Mouse (Mus musculus): ENCODE results near the gene Tenm4.
A peak's percentile ranks its signal among the peaks of the same experiment; 100 is the strongest.
"Not testable (repeated sequence)": the region's sequence is repeated elsewhere in the genome, so short reads cannot be mapped to it uniquely, and the experiment has no call there.

Gene Tenm4

GRCm38 (mm10) chr7:96597871-96598270 lies 426.8 kb downstream of the Tenm4 start:
- DNase-seq: no peak

- DNase-seq: no peak
Observed at GRCm38 (mm10) chr7:96599081-96599480, 428.0 kb downstream of the Tenm4 start.

GRCm38 (mm10) chr7:96600381-96600941 lies 429.4 kb downstream of the Tenm4 start:
- no peak for DNase-seq

DNA sequence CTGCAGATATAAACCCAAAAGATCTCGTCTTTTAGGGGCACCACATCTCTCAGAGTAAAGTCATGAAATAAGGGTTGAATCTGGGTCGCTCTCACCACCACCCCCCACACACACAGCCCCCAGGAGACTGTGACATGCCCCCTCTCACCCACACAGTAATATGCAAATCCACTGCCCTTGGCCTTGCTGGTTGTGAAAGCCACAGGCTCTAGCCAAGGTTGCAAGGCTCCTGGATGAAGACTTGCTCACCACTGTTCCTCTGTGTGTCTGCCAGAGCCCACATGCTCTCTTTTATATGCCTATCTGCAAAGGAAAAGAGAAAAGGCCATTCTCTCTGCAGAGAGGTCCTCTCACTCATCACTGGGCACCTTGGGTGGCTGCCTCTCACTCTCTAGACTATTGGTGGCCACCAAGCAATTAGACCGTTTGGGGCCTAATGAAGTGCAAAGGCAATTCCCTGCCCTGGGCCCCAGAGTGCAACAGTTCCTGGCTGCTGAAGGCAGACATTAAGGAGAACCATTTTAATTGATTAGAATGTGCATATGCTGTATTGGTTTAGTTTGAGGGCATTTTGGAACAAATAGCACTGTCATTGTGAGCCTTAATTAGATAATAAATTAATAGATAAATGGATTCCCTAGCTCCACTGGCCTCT lies 433.2 kb downstream of the Tenm4 start:
- DNase-seq: no peak

DNA sequence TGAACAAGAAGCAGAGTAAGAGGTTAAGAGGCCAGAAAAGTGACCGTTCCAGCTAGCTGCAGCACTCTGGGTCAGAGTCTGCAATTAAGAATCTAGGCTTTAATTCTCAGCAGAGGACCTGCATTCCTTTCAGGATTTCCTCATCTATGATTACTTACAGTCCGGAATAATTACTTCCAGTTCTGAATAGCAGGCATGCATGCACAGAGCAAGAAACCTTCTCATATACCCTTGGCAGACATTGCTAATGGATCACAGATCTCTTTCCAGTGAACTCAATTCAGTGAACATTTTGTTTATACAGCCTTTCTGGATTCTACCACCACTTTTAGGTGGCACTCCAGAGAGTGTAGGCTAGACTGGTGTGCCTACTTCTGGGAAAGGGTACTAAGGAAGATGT lies 434.3 kb downstream of the Tenm4 start:
- DNase-seq: no peak

- DNase-seq: no peak
Observed at GRCm38 (mm10) chr7:96609854-96610586, 439.0 kb downstream of the Tenm4 start.

- no peak for DNase-seq
Observed at GRCm38 (mm10) chr7:96617371-96617770, 446.3 kb downstream of the Tenm4 start.

GRCm38 (mm10) chr7:96619930-96620472 lies 449.0 kb downstream of the Tenm4 start:
- no peak for DNase-seq

GRCm38 (mm10) chr7:96626338-96626737 lies 455.3 kb downstream of the Tenm4 start:
- DNase-seq: no peak

GRCm38 (mm10) chr7:96630551-96630950 lies 459.5 kb downstream of the Tenm4 start:
- not testable (repeated sequence) for DNase-seq

DNA sequence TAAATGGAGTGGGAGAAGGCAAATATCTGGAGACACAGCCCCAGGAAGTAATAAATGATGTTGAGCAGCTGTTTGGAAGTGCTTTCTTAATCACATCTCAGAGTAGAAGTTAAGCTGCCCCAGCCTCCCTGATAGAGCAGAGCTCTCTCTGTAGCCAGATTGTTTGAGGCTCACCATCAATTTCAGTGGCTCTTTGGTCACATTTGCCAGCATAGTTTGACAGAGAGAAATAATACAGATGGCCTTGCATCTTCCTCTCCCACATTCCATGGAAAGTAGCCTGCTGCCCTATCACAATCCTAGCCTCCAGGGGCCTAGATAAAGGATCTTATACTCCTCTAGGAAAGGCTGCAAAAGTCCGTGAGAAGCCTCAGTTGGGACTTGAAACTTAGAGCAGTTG lies 462.0 kb downstream of the Tenm4 start:
- DNase-seq: no peak

DNA sequence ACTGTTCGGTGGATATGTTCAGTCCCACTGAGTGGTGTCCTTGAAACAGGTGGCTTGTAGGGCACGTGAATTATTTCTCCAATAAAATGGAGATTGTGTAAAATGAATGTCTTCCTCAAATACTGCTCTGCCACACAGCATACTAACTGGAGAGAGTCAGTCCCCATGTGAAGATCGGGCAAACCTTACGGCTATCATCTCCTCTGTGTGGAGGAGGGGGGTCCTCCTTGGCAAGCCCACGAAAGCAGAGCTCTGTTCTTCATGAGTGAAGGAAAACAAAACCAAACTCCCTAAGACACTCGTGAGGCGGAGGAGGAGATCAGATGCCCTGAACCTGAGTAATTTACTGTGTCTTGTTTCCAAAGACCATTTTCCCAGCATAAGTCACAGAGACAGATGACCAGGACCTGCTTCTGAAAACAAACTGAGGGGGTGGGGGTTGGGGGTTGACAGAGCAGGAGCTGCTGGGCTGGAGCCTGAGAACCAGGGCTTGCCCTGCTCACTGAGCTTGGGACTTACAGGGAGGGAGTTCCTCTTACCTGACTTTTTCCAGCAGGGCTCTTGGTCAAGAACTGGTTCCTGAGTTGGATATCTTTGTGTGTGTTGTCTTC lies 464.9 kb downstream of the Tenm4 start:
- no peak for DNase-seq

DNA sequence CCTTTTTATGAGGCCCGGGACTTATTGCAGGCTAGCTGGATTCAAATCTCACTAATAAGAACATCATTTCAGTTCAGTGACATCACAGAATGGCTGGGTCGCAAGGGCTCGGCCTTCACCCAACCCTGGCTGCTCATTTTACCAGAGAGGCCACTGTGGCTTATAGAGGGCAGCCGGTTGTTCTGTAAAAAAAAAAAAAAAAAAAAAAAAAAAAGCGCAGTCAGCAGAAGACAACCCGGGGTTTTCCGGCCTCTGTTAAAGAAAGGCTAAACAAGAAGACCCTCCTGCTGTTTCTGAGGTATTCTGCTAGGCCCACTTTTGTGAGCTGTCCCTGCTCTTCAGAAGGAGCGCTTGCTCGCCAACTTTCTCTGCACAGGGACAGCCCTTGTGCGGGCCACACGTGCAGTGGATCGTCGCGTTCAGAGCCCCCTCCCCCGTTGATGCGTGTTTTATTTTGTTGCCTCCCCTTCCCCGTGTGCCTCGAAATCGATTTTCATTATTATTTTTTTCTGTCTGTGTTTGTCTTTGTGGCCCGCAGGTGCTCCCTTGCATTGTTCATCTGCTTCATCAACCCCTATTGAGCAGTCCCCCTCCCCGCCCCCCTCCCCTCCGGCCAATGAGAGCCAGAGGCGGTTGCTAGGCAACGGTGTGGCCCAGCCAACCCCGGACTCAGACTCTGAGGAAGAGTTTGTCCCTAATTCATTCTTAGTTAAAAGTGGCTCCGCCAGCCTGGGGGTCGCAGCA lies 472.6 kb downstream of the Tenm4 start:
- peak; percentile 46 for DNase-seq

DNA sequence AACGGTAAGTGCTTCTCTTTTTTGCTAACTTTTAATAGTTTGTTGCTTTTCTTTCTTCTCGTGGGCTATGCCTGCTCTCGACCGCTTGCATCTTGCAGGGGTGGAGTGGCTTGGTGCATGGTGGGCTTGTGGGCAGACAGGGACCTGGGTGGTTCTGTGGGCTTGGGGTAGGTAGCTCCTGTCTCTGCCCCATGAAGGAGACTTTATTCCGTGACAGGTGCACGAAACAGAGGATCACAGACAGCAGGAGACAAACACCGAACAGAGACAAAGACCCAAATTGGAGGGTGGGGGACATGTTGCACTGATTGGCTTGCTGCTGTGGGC lies 473.1 kb downstream of the Tenm4 start:
- DNase-seq: no peak

GRCm38 (mm10) chr7:96647657-96648056 lies 476.6 kb downstream of the Tenm4 start:
- no peak for DNase-seq

DNA sequence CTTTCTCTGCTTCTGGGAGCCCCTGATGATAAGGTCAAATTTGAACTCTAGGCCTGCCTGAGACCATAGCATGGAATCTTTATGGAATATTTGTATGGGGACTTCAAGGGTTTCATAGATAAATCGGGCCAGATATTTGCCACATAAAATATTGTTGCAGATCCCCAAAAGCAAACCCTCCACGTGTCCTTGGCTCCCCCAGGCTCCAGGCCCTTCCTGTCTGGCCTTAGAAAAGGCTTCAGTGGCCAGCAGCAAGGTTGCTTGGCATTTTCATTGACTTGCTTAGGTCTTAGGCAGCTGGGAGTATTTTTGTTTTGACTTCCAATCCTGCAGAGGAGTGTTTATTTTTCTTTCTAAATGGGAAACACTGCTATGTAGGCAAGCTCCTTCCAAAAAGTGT lies 477.6 kb downstream of the Tenm4 start:
- DNase-seq: no peak

DNA sequence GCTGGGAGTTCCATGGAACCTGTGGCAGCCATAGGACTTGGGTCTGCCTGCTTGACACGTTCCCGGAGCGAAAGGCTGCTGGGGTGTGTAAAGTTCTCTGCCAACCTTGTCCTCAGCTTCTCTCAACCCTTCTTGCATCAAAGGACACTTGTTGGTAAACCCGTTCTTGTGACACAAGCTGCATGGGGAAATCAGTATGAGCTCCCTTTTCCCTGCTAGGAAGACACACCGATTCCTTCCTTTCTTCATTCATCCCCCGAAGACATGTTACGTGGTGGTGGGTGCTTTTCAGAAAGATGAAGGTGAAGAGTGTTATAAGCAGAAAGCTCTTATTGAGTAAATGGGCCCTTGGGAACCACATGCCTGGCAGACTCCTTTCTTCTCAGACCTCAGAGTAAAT lies 478.1 kb downstream of the Tenm4 start:
- DNase-seq: no peak

- DNase-seq: no peak
Observed at GRCm38 (mm10) chr7:96650435-96650834, 479.4 kb downstream of the Tenm4 start.

GRCm38 (mm10) chr7:96651055-96651454 lies 480.0 kb downstream of the Tenm4 start:
- no peak for DNase-seq

DNA sequence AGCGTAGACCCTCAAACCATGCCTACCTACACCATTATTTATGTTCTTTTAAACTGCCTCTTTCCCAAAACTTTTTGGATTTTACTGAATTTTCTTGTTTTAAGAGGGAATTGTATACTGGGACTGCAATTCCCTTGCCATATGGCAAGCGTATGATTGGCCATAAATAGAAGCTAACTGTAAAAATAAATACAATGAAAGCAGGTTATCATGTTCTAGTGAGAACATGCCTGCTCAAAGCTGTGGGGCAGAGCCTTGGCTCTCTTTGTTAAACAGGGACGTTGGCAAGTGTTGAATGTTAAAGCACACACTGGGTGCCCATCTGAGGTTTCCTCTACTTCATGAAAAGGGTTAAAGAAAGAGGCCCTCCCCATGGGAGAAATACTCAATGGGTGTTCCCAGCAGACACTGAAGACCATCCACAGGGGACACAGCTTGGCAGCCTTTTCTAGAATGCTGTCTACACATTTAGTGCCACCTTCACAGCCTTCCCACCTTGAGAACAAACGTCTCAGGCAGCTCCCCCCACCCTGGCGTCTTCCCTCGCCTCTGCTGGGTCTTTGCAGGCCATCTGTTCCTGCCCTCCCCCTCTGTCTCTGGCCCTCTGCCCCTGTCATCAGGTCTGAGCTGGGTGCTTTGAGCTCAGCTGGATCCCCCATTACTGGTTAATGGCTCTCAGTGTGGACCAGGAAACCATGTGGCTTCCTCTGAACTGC lies 480.7 kb downstream of the Tenm4 start:
- no peak for DNase-seq

GRCm38 (mm10) chr7:96652844-96653243 lies 481.8 kb downstream of the Tenm4 start:
- no peak for DNase-seq

- no peak for DNase-seq
Observed at GRCm38 (mm10) chr7:96654206-96654605, 483.2 kb downstream of the Tenm4 start.

Data from right cerebral cortex, postnatal 14 days (tissue).